Mouse (Mus musculus) liver, adult 2 months (tissue): Measurements from ENCODE around the gene Tanc1. TPM values are rescaled to one million over a fixed set of nuclear protein-coding genes. Genes with fewer than 3 reads are reported as not detected.
A peak's percentile ranks its signal among the peaks of the same experiment; 100 is the strongest.

ENCODE experiments used
- DNase-seq: peaks from one replicate; pipeline ENCODE4 v3.0.0-alpha.2; 2011; ENCODE audit warnings: low read depth, low spot score; ENCODE audit errors: extremely low read depth
- H3K27ac ChIP-seq: fragments of 200-500 bp; replicated peaks from 2 replicates; pipeline ENCODE4 v1.5.1; 2012; ENCODE audit warnings: low read depth, mild to moderate bottlenecking, control low read depth, inconsistent platforms, low read length; ENCODE audit not compliant: insufficient read depth
- H3K27me3 ChIP-seq: fragments of 200-500 bp; 2 replicates; pipeline ENCODE4 v1.6.1; 2012; ENCODE audit warnings: mild to moderate bottlenecking, moderate library complexity, low read length, inconsistent platforms; ENCODE audit not compliant: control insufficient read depth, insufficient read depth
- H3K36me3 ChIP-seq: fragments of 200-500 bp; 2 replicates; pipeline ENCODE4 v1.6.1; 2012; ENCODE audit warnings: low read length, inconsistent platforms; ENCODE audit not compliant: control insufficient read depth, insufficient read depth
- H3K4me1 ChIP-seq: fragments of 200-500 bp; 2 replicates; pipeline ENCODE4 v1.6.1; 2011; ENCODE audit warnings: low read length; ENCODE audit not compliant: control insufficient read depth, insufficient read depth
- H3K4me3 ChIP-seq: fragments of 200-500 bp; 2 replicates; pipeline ENCODE4 v1.5.1; 2011; ENCODE audit warnings: low read depth, mild to moderate bottlenecking, control low read depth, low read length, moderate library complexity; ENCODE audit not compliant: insufficient read depth
- H3K79me2 ChIP-seq: fragments of 200-500 bp; 2 replicates; pipeline ENCODE4 v1.6.1; 2012; ENCODE audit warnings: inconsistent platforms, mild to moderate bottlenecking, low read length, moderate library complexity; ENCODE audit not compliant: control insufficient read depth, insufficient read depth
- H3K9ac ChIP-seq: fragments of 200-500 bp; 2 replicates; pipeline ENCODE4 v1.6.1; 2012; ENCODE audit warnings: low read depth, mild to moderate bottlenecking, control low read depth, inconsistent platforms, low read length
- CTCF ChIP-seq: fragments of 200-500 bp; IDR thresholded peaks from 2 replicates; pipeline ENCODE4 v1.5.1; 2011; ENCODE audit warnings: low read depth, low read length, control low read depth
- POLR2A ChIP-seq: fragments of 200-500 bp; IDR thresholded peaks from 2 replicates; pipeline ENCODE4 v1.6.1; 2011; ENCODE audit warnings: low read length, control low read depth; ENCODE audit not compliant: insufficient read depth; ENCODE audit errors: extremely low read depth
- WGBS: fragments of 180-500 bp; shearing (Covaris S2); methylation state at CpG from one replicate; pipeline ENCODE4 v1.1.7; 2018; 5-methylcytosine and 5-hydroxymethylcytosine counted together
- polyA plus RNA-seq: library from polyadenylated mRNA; depleted of rRNA; stranded (reverse); fragments of >200 nt; gene quantifications from 2 replicates; pipeline ENCODE4 v1.2.3, GENCODE M21; 2012
- total RNA-seq: library from RNA; depleted of rRNA; stranded (reverse); fragments of >200 nt; gene quantifications from 2 replicates; pipeline ENCODE4 v1.2.3, GENCODE M21; 2014

Tanc1 gene
- total and polyA plus RNA-seq, 2 experiments: 2.7 to 5.0 TPM

GRCm38 (mm10) chr2:59762277-59762676, 150.4 kb downstream of the Tanc1 start:
- Histone ChIP-seq H3K36me3 (no peaks in the 10 kb centered on the region), H3K4me3 (no peak overlapping the region), H3K9ac (no peak overlapping the region), H3K79me2 (no peaks in the 10 kb centered on the region), H3K4me1 (no peaks in the 10 kb centered on the region), H3K27me3 (no peaks in the 10 kb centered on the region), H3K27ac (no peak overlapping the region)
- 95% methylated on average over 5 of the region's 5 CpGs for WGBS
- DNase-seq: no peak
- TF ChIP-seq POLR2A (no peak), CTCF (no peak)

- Histone ChIP-seq H3K27me3 (no peaks in the 10 kb centered on the region), H3K9ac (no peak overlapping the region), H3K4me1 (0 out of 2 replicates have a peak, but pooled peaks cover 2% of the 10 kb centered on the region), H3K4me3 (no peak overlapping the region), H3K36me3 (no peaks in the 10 kb centered on the region), H3K79me2 (no peaks in the 10 kb centered on the region), H3K27ac (no peak overlapping the region)
- TF ChIP-seq POLR2A: no peak
- no peak for TF ChIP-seq CTCF
- no peak for DNase-seq
- WGBS: 72% methylated on average over 10 of the region's 10 CpGs
These were observed 153.8 kb downstream of the Tanc1 start for GRCm38 (mm10) chr2:59765671-59766070.

GRCm38 (mm10) chr2:59767893-59768292, 156.1 kb downstream of the Tanc1 start:
- Histone ChIP-seq H3K27ac (no peak overlapping the region), H3K4me3 (no peak overlapping the region), H3K27me3 (no peaks in the 10 kb centered on the region), H3K4me1 (0 out of 2 replicates have a peak, but pooled peaks cover 2% of the 10 kb centered on the region), H3K9ac (no peak overlapping the region), H3K36me3 (peaks cover 4% of the 10 kb centered on the region), H3K79me2 (no peaks in the 10 kb centered on the region)
- WGBS: 89% methylated on average over 4 of the region's 4 CpGs
- DNase-seq: no peak
- TF ChIP-seq POLR2A (no peak), CTCF (no peak)

- 67% methylated on average over 13 of the region's 13 CpGs for whole genome bisulfite sequencing
- H3K4me3 ChIP-seq: no peak overlapping the region
- peaks cover 5% of the 10 kb centered on the region for H3K36me3 ChIP-seq
- H3K27ac ChIP-seq: no peak overlapping the region
- TF ChIP-seq CTCF (no peak), POLR2A (no peak)
- no peaks in the 10 kb centered on the region for H3K79me2 ChIP-seq
- H3K4me1 ChIP-seq: 0 out of 2 replicates have a peak, but pooled peaks cover 2% of the 10 kb centered on the region
- no peaks in the 10 kb centered on the region for H3K27me3 ChIP-seq
- H3K9ac ChIP-seq: no peak overlapping the region
- peak; percentile 55 for DNase-seq
These were observed 157.0 kb downstream of the Tanc1 start for GRCm38 (mm10) chr2:59768661-59769384.

- Histone ChIP-seq H3K27me3 (no peaks in the 10 kb centered on the region), H3K9ac (no peak overlapping the region), H3K4me3 (no peak overlapping the region), H3K27ac (no peak overlapping the region), H3K79me2 (no peaks in the 10 kb centered on the region), H3K36me3 (peaks cover 5% of the 10 kb centered on the region), H3K4me1 (0 out of 2 replicates have a peak, but pooled peaks cover 2% of the 10 kb centered on the region)
- WGBS: 67% methylated on average over 3 of the region's 3 CpGs
- TF ChIP-seq CTCF (no peak), POLR2A (no peak)
- DNase-seq: no peak
These were observed 157.5 kb downstream of the Tanc1 start for GRCm38 (mm10) chr2:59769385-59769735.

GRCm38 (mm10) chr2:59771708-59772107, 159.9 kb downstream of the Tanc1 start:
- DNase-seq: no peak
- Histone ChIP-seq H3K9ac (no peak overlapping the region), H3K4me1 (0 out of 2 replicates have a peak, but pooled peaks cover 2% of the 10 kb centered on the region), H3K36me3 (peaks cover 5% of the 10 kb centered on the region), H3K27me3 (no peaks in the 10 kb centered on the region), H3K79me2 (no peaks in the 10 kb centered on the region), H3K27ac (no peak overlapping the region), H3K4me3 (no peak overlapping the region)
- TF ChIP-seq POLR2A (no peak), CTCF (no peak)
- WGBS: 95% methylated on average over 8 of the region's 8 CpGs
